Mouse (Mus musculus) ES-Bruce4 (cell line): Measurements from ENCODE around the gene Fbln2.

Experiments
- CTCF ChIP-seq: IDR thresholded peaks from one replicate; pipeline ENCODE4 v1.8.1; 2011; ENCODE audit warnings: low read depth, low read length
- POLR2A ChIP-seq: IDR thresholded peaks from one replicate; pipeline ENCODE4 v1.8.1; 2011; ENCODE audit warnings: low read length; ENCODE audit not compliant: insufficient read depth

- TF ChIP-seq POLR2A (no peak), CTCF (no peak)
These were observed 70.8 kb downstream of the Fbln2 start for GRCm38 (mm10) chr6:91283031-91283430.
